Mouse (Mus musculus): ENCODE data around the gene Polr1e.
"Not testable (repeated sequence)": the region's sequence is repeated elsewhere in the genome, so short reads cannot be mapped to it uniquely, and the experiment has no call there.

Gene Polr1e

GRCm38 (mm10) chr4:45005452-45005851 lies 12.9 kb upstream of the Polr1e start:
- no peak for DNase-seq (ENCODE audit: low read depth)

DNA sequence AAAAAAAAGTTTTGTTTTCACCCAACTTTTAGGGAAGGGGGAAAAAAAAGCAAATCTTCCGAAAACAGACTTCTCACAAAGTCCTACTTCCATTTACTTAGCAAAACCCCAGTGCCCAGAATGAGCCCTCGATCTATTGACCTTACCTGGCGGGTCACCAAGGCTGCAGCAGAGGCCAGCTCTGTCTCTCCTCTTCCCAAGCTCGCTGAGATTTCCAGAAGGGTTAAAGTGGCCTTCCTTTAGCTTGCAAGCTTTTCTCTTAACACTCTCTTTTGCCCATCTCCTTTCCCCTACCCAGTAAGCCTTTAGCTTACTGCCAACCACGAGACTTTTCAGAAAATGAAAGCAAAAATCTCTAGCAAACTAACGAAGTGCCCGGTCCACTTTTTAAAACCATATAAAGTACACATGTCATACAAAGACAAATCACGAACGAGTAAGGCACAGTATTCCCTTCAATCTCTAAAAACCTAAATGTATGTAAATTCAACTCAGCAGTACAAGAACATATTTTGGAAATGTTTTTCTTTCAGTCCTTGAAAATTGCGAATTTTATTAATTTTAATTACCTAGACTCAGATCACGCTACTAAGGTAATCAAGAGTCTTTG lies 7.5 kb upstream of the Polr1e start:
- DNase-seq (ENCODE audit: low read depth): peak; percentile 40

- DNase-seq (ENCODE audit: low read depth): peak; percentile 81
Observed at GRCm38 (mm10) chr4:45011581-45012104, 6.7 kb upstream of the Polr1e start.

DNA sequence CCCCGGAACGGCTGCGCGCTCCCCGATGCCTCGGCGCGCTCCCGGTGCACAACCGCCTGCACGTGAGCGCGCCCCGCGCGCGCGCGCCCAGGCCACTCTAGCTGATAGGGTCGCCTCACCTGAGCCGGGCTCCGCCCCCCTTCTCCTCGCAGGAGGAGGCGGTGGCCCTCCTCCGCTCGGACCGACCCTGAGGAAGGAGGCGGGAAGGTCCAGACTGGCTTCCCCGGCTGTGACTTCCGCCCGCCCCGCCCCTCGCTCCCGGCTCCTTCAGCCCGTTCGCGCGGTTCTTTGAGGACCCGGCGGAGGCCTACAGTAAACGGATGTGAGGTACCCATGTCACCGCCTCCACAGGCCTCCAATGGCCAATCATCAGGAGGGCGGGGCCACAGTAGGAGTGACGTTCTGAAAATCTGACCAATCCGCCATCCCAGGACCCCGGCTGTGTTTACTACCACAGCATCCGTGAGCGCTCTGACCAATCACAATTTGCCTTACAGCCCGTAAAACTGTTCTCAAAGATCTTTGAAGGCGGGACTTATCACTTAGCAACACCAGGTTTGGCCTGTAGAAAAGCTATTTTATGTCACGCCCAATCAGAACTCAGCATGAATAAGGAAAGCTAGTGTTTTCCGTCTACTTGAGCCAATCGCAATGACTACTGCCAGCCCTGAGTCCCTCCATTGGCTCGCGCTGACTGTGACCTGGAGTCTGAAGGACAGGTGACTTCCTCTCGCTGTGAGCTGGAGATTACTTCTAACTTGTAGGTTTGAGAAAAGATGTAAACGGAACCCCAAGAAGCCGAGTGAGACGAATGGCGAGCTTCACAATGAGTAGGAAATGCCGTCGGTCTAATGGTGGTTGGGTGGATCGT lies 6.0 kb upstream of the Polr1e start, which contains the start of gene Zbtb5:
TSS of gene Zbtb5 (minus strand) at position 308 of the 871 bp plus-strand sequence.
- peak; percentile 100 for DNase-seq (ENCODE audit: low read depth)

- DNase-seq (ENCODE audit: low read depth): peak; percentile 85
Observed at GRCm38 (mm10) chr4:45013031-45013431, 5.4 kb upstream of the Polr1e start.

- DNase-seq (ENCODE audit: low read depth): peak; percentile 47
Observed at GRCm38 (mm10) chr4:45013537-45013936, 4.8 kb upstream of the Polr1e start.

- peak; percentile 80 for DNase-seq (ENCODE audit: low read depth)
Observed at GRCm38 (mm10) chr4:45015615-45016014, 2.8 kb upstream of the Polr1e start.

DNA sequence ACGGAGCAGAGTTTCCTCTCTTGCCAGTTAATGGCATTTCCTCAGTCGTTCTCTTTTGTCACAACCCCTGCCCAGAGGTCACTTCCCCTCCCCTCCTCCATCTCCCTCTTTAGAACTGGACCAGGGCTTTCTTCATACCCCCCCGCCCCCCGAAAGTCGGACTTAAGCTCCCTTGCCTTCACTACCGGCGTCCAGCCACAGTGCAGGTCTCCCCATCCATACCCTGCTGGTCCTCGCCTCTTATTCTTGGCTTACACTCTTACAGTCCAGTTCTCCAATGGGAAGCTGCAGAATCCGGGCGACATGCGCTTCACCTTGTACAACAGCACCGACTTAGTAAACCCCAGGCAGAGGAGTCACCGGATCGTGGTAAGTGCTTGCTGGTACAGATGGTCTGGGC lies 626 bp downstream of the Polr1e start:
- DNase-seq (ENCODE audit: low read depth): peak; percentile 31

DNA sequence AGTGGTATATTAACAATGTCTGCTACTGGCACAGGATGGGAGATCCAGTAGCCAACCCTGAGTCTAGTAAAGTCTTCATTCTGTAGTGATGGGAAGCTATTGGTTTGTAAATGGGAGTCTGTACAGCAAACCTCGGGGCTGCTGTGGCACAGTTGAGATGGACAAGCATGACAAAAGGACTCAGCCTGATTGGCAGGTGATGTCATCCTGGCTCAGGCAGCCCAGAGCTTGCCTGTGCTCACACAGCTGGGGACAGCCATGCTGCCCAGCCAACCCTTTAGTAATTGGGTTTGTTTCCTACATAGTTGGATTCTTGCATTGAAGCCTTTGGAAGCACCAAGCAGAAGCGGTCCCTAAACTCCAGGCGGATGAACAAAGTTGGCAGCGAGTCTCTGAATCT lies 8.1 kb downstream of the Polr1e start:
- no peak for DNase-seq (ENCODE audit: low read depth)

DNA sequence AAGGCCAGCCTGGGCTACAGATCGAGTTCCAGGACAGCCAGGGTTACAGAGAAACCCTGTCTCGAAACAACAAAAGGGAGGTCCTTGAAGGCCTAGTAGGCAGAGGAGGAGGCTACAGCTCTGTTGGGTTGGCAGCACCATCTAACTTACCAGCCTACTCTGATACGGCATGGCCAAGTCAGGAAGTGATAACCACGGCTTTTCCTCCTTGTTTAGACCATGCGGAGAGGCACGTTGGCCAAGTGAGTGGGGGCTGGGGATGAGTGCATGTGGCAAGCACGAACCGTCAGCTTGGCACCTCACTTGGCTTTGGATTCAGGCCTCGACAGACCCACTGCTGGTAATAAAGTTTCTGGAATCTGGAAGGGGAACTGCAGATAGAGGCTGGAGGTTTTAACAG lies 14.2 kb downstream of the Polr1e start:
- DNase-seq (ENCODE audit: low read depth): peak; percentile 84

GRCm38 (mm10) chr4:45034693-45035628 lies 16.6 kb downstream of the Polr1e start:
- peak; percentile 77 for DNase-seq (ENCODE audit: low read depth)

GRCm38 (mm10) chr4:45036048-45036447 lies 17.7 kb downstream of the Polr1e start:
- peak; percentile 57 for DNase-seq (ENCODE audit: low read depth)

DNA sequence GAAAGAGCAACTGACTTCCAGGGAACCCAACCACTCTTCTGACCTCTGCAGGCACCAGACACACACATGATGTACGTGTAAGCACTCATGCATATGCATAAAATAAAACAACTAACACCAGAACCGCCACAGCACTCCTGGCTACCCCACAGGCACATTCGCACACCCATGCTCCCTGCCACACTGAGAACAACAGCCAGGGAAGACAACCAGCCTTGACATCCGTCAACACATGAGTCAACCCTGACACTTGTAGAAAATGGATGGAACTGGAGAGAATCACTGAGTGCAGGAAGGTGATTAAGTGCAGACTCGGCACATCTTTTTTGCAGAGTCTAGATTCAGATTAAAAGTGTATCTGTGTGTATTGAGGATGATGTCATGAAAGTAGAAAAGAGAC lies 18.2 kb downstream of the Polr1e start:
- DNase-seq (ENCODE audit: low read depth): peak; percentile 36

DNA sequence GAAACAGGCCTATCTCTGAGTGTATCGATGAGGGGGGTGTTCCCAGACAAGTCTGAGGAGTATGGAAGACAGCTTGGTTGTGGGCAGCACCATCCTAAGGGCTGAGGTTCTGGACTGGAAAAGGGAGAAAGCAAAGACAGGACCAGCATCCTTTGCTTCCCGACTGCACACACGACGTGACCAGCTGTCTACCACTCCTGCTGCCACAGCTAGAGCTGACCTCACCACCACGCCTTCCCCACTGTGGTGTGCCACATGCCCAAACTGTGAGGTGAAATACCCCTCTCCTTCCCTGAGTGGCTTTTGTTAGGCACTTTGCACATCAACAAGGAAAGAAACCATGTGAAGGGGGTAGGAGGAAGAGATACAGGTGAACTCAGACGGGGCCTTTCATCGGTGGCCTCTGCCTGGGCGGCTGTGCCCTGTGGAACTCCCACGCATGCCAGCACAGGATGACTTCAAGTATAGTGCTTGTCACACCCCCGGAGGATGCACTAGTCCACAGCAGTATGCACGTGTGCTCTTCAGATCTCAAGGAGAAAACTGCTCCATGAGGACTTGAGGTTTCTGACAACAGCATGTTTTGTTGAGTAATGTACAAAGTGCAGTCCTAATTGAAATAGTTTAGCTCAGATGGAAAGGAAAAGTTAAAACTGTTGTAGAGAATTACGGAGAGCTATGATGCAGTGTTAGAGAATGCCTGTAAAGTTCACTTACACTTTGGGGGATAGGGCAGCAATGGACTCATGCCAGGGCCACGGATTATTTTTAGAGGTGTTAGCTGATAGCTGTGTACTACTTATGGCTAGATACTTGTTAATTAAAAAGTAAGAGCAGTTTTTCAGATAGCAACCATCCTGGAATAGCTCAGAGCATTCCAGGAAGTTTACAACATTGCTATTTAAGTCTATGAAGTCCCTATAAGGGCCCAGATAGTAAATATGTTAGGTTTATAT lies 19.4 kb downstream of the Polr1e start:
- DNase-seq (ENCODE audit: low read depth): no peak

GRCm38 (mm10) chr4:45038879-45039278 lies 20.5 kb downstream of the Polr1e start:
- DNase-seq (ENCODE audit: low read depth): peak; percentile 71

- DNase-seq (ENCODE audit: low read depth): not testable (repeated sequence)
Observed at GRCm38 (mm10) chr4:45039546-45039945, 21.2 kb downstream of the Polr1e start.

GRCm38 (mm10) chr4:45040795-45041194 lies 22.4 kb downstream of the Polr1e start:
- DNase-seq (ENCODE audit: low read depth): no peak

GRCm38 (mm10) chr4:45046679-45047078 lies 28.3 kb downstream of the Polr1e start:
- DNase-seq (ENCODE audit: low read depth): no peak

- no peak for DNase-seq (ENCODE audit: low read depth)
Observed at GRCm38 (mm10) chr4:45047286-45047887, 29.0 kb downstream of the Polr1e start.

- DNase-seq (ENCODE audit: low read depth): no peak
Observed at GRCm38 (mm10) chr4:45047956-45048355, 29.6 kb downstream of the Polr1e start.

Data from 416B (cell line).